Mouse (Mus musculus): ENCODE measurements at regions not wholly inside any gene's neighbourhood (a gene's known extent, or its start where the extent isn't known, plus 50 kb on each side); places are given as distances from the start of the nearest gene placed in this dataset.

GRCm38 (mm10) chr14:124767234-124767633, 90.3 kb upstream of the Fgf14 start:
- no peak for TF ChIP-seq MXI1 (IDR thresholded peaks at IDR 0.05; ENCODE audit: low read depth, low read length)
- no peak for TF ChIP-seq MAX (IDR thresholded peaks at IDR 0.05; ENCODE audit: low read length)
- TF ChIP-seq POLR2AphosphoS5 (IDR thresholded peaks at IDR 0.05; ENCODE audit: borderline replicate concordance, low read depth, low read length) = no peak
- TF ChIP-seq MEF2A (IDR thresholded peaks at IDR 0.05; ENCODE audit: extremely low read depth, insufficient replicate concordance, low read depth, low read length, poor library complexity, severe bottlenecking) = no peak
- TF ChIP-seq E2F4 (IDR thresholded peaks at IDR 0.05; ENCODE audit: borderline replicate concordance, low read depth, low read length) = no peak
- no peak for TF ChIP-seq MAFK (IDR thresholded peaks at IDR 0.05; ENCODE audit: borderline replicate concordance, low read depth, low read length)
- TF ChIP-seq CTCF (IDR thresholded peaks at IDR 0.05 in 2 of 3, conservative IDR thresholded peaks at IDR 0.05 in 1 of 3; ENCODE audit: control insufficient read depth in 1 of 3, insufficient read depth in 1 of 3, low read depth in 2 of 3, low read length in 3 of 3, poor library complexity in 1 of 3, severe bottlenecking in 1 of 3) = no peak
- no peak for TF ChIP-seq SIN3A (IDR thresholded peaks at IDR 0.05; ENCODE audit: low read length)
- TF ChIP-seq ZKSCAN1 (IDR thresholded peaks at IDR 0.05; ENCODE audit: low read depth, low read length) = no peak
- no peak for TF ChIP-seq GATA1 (IDR thresholded peaks at IDR 0.05; ENCODE audit: low read depth, low read length)
- no peak for TF ChIP-seq KAT2A (conservative IDR thresholded peaks at IDR 0.05; ENCODE audit: low read depth, low read length)
- no peak for TF ChIP-seq USF1 (IDR thresholded peaks at IDR 0.05; ENCODE audit: low read depth, low read length)

Measured in MEL (cell line).